Mouse (Mus musculus): ENCODE data around the gene Gm20715. TPM values are rescaled to one million over a fixed set of nuclear protein-coding genes. Genes with fewer than 3 reads are reported as not detected.
"Not testable (repeated sequence)": the region's sequence is repeated elsewhere in the genome, so short reads cannot be mapped to it uniquely, and the experiment has no call there.

The Gm20715 gene
- total RNA-seq, 1 experiment from 2014 or later: not detected

GRCm38 (mm10) chr7:6415442-6415787 is 5.3 kb downstream of the Gm20715 start:
- no peak for ATAC-seq (replicated peaks; ENCODE audit: low read depth, poor library complexity, severe bottlenecking)

- no peak for ATAC-seq (replicated peaks; ENCODE audit: low read depth, poor library complexity, severe bottlenecking)
These were observed 9.8 kb downstream of the Gm20715 start for GRCm38 (mm10) chr7:6419894-6420293.

GRCm38 (mm10) chr7:6429381-6429780 is 19.3 kb downstream of the Gm20715 start:
- no peak for ATAC-seq (replicated peaks; ENCODE audit: low read depth, poor library complexity, severe bottlenecking)

GRCm38 (mm10) chr7:6430342-6430741 is 20.3 kb downstream of the Gm20715 start:
- peak; percentile 87 for ATAC-seq (replicated peaks; ENCODE audit: low read depth, poor library complexity, severe bottlenecking)

GRCm38 (mm10) chr7:6438388-6438787 is 28.3 kb downstream of the Gm20715 start, which contains the start of gene Olfr1344:
Gene Olfr1344 (plus strand): TSS chr7:6438688.
- ATAC-seq (replicated peaks; ENCODE audit: low read depth, poor library complexity, severe bottlenecking): no peak

GRCm38 (mm10) chr7:6441173-6441572 is 31.1 kb downstream of the Gm20715 start:
- ATAC-seq (replicated peaks; ENCODE audit: low read depth, poor library complexity, severe bottlenecking): no peak

- 0 out of 2 replicates have a peak, but pooled peaks have one; percentile 47 for ATAC-seq (replicated peaks; ENCODE audit: low read depth, poor library complexity, severe bottlenecking)
These were observed 37.7 kb downstream of the Gm20715 start for GRCm38 (mm10) chr7:6447771-6448170.

- ATAC-seq (replicated peaks; ENCODE audit: low read depth, poor library complexity, severe bottlenecking): no peak
These were observed 45.8 kb downstream of the Gm20715 start, which contains the start of gene Olfr1336 for GRCm38 (mm10) chr7:6455868-6456267. Gene Olfr1336 (plus strand): TSS chr7:6456168.

GRCm38 (mm10) chr7:6456399-6456798 is 46.3 kb downstream of the Gm20715 start:
- no peak for ATAC-seq (replicated peaks; ENCODE audit: low read depth, poor library complexity, severe bottlenecking)

- no peak for ATAC-seq (replicated peaks; ENCODE audit: low read depth, poor library complexity, severe bottlenecking)
These were observed 56.9 kb downstream of the Gm20715 start, which contains the start of gene Olfr1346 for GRCm38 (mm10) chr7:6466951-6467350. Gene Olfr1346 (plus strand): TSS chr7:6467101.

GRCm38 (mm10) chr7:6477633-6478032 is 67.6 kb downstream of the Gm20715 start:
- not testable (repeated sequence) for ATAC-seq (replicated peaks; ENCODE audit: low read depth, poor library complexity, severe bottlenecking)

- ATAC-seq (replicated peaks; ENCODE audit: low read depth, poor library complexity, severe bottlenecking): no peak
These were observed 76.8 kb downstream of the Gm20715 start, which contains the start of gene Olfr5 for GRCm38 (mm10) chr7:6486841-6487240. Gene Olfr5 (minus strand): TSS chr7:6486941.

Other genes with a start within 250 kb of the Gm20715 start
- 15.2 and 31.9 TPM in 2 replicates for gene Zfp444, start 238.1 kb upstream of the Gm20715 start, total RNA-seq (2017)
- not detected in 2 replicates for gene Galp, start 213.2 kb upstream of the Gm20715 start, total RNA-seq (2017)
- not detected in 2 replicates for gene Zscan5b, start 188.0 kb upstream of the Gm20715 start, total RNA-seq (2017)
- not detected in 2 replicates for gene Epp13, start 157.6 kb upstream of the Gm20715 start, total RNA-seq (2017)
- 5.7 and 7.8 TPM in 2 replicates for gene Zfp667, start 123.7 kb upstream of the Gm20715 start, total RNA-seq (2017)
- 3.1 and 3.7 TPM in 2 replicates for gene Zfp583, start 79.0 kb upstream of the Gm20715 start, total RNA-seq (2017)
- 0.39 and 1.2 TPM in 2 replicates for gene Gm3854, start 66.5 kb upstream of the Gm20715 start, total RNA-seq (2017)
- 7.7 and 8.2 TPM in 2 replicates for gene Zfp78, start 47.0 kb upstream of the Gm20715 start, total RNA-seq (2017)
- 1.4 and 2.1 TPM in 2 replicates for gene Zfp28, start 27.0 kb upstream of the Gm20715 start, total RNA-seq (2017)
- gene Smim17, start 11.6 kb upstream of the Gm20715 start, total RNA-seq (2017): not detected in 2 replicates
- not detected in 2 replicates for gene Olfr1344, start 28.4 kb downstream of the Gm20715 start, total RNA-seq (2017)
- gene Olfr1336, start 45.9 kb downstream of the Gm20715 start, total RNA-seq (2017): not detected in 2 replicates
- not detected in 2 replicates for gene Olfr1346, start 56.8 kb downstream of the Gm20715 start, total RNA-seq (2017)
- not detected in 2 replicates for gene Olfr5, start 76.7 kb downstream of the Gm20715 start, total RNA-seq (2017)
- gene Olfr1347, start 89.5 kb downstream of the Gm20715 start, total RNA-seq (2017): not detected in 2 replicates
- not detected in 2 replicates for gene Olfr1348, start 98.5 kb downstream of the Gm20715 start, total RNA-seq (2017)
- not detected in 2 replicates for gene Olfr1349, start 112.7 kb downstream of the Gm20715 start, total RNA-seq (2017)
- gene Olfr1350, start 154.6 kb downstream of the Gm20715 start, total RNA-seq (2017): not detected in 2 replicates

Data from common myeloid progenitor, adult 5-6 weeks (primary cell).